Mouse (Mus musculus) frontal cortex, postnatal 36 days (tissue): ENCODE results near the gene Utp14b.

Source experiments
- DNase-seq, 2 experiments: peaks; one replicate each; pipeline ENCODE4 v3.0.0; 2022; ENCODE audit warnings: low spot score in 2 of 2

The Utp14b gene

DNA sequence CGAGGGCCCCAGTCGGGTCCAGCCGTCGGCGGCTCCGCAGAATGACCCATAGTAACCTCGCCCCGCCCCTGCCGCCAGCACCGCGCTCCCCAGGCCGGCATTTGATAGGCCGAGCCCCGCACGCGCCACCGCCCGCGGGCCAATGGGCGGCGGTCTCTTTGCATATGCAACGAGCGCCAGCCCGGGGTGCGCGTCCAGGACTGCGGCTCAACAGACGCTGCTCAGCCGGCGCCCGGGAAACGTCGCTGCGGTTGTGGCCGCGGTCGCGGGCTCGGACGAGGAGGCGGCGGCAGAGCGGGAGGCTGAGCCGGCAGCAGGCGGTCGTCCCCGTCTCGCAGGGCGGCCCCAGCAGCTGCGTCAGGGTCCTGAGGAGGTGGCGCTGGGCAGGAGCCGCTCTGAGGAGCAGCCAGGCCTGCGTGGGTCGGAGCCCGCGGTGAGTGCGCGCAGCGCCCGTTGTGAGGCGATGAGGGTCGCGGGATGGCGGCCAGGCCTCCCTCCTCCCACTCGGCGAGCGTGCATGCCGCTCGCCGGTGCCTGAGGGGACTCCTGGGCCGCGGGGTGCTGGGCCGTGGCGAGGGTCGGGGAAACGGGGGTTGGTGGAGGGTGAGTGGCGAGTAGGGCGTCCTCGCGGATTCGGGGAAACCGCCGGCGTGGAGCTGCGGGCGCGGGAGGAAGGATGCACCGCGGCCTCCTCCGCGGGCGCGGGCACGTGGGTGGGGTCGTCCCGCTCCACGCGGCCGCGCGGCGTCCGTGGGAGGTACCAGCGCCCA lies at the start of gene Utp14b, which contains the start of gene Acsl3:
Gene Utp14b (plus strand): TSS at position 368 of the 770 bp plus-strand sequence.
Gene Acsl3 (plus strand): TSS at position 155 of the 770 bp plus-strand sequence.
- DNase-seq = peak; percentile 96 to 97

DNA sequence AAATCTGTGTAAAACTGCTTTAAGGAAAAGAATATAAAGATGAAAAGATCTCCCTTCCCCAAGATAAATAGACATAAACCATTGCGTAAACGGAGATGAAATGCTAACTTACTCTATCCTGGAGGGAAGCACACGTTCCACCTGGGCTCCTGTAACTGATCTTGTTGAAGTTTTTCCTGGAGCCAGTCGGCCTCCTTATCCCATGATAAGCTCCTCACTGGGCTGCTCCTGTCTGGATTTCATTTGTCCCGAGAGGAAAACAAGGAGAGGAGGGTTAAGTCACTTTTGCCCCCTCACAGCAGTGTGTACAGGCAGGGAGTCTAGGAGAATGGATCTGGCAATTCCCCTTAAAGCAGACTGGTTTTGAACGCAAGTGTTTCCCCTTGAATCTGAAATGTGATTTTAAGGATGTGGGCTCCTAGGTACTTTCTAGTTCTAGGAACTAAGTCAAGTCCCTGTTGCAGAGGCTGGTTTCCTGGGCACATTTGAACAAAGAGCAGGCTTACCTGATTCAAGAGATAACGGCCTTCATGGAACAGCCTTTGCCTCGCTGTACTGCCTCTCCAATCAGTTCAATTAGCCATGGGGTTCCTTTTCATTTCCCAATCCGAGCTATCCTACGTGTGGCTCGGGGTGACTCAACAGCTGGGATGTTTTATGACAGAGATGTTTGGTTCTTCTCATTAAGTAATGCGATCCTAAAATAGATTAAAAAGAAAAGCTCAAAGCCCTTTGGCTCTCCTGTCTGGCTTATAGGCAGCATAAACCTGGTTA lies 48.5 kb upstream of the Utp14b start:
- DNase-seq = no peak

DNA sequence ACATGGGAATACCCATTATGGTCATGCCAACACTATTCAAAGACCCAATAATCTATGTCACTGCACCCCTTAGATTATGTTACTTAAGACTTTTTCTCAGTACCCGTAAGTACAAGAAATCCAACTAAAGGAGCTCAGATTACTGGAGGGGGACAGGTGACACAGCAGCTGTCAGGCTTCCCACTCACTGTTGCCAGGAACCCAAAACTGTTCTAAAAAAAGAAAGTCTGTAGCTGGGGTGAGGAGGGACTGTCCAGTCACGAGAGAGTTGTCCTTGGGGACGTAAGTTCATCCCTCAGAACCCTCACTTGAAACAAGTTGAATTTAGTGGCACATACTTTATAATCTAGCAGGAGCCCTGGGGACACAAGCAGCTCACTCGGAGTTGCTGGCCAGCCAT lies 46.8 kb upstream of the Utp14b start:
- no peak for DNase-seq

DNA sequence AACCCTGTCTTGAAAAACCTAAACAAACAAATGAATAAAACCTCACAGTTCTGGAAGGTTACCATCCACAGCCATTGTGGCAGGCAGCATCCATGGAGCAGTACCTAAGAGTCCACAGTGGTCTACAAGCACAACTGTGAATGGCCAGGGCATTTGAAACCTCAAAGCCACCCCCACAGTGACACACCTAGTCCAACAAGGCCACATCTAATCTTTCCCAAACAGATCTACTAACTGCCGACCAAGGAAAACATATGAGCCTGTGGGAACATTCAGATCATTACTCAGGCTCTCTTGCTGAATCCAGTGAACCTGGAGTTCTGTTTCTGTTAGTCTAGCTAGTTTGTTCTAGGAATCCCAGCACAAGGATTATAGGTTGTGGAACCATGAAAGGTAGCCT lies 44.9 kb upstream of the Utp14b start:
- no peak for DNase-seq

DNA sequence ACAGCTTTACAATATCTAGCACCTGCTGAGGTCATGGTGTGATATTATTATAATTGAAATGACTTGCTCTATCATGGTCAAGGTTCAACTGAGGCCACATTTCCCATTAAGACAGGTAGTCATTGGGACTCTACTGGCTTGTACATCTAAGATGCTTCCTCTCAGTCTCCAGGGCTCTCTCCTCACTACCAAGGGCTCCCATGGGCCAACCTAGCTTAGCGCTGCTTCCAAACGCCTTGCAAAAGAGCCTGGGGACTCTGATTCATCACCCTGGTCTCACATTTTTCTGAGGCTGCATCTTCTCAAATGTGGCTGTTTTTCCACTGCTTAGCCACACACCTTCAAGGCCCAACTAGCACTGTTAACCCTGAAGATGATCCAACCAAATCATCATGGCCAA lies 33.5 kb upstream of the Utp14b start:
- DNase-seq = no peak

DNA sequence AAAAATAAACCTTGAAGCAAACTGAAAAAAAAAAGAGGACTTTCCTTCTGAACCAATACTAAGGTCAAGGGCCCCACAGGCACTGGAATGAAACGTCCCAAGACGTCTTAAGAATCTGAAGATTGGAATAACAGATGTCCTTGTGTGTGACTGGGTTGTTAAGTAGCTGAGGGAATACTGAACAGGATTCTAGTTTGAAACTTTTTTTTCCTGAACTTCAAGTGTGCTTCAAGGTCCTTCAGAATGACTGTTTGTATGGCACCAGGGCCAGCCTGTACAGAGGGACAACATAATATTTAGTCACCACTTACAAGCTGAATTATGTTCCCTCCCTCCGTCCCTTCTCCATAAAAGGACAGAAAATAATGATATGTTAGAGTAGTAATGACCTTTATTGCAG lies 23.4 kb upstream of the Utp14b start:
- DNase-seq = no peak

DNA sequence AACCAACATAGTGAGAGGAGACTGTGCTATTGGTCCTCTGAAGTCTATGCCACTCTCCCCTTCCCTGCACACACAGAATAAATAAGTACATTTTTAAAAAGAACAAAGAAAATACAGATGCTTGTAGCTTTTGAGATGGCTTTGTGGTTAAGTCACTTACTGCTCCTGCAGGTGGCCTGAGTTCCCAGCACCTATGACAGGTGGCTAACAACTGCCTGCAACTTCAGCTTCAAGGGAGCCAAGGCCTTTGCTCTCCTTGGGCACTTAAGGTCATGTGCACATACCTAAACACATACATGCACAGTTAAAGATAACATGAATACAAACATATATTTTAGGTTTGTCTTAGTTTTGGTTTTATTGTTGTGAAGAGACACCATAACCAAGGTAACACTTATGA lies 17.0 kb upstream of the Utp14b start:
- DNase-seq = no peak

DNA sequence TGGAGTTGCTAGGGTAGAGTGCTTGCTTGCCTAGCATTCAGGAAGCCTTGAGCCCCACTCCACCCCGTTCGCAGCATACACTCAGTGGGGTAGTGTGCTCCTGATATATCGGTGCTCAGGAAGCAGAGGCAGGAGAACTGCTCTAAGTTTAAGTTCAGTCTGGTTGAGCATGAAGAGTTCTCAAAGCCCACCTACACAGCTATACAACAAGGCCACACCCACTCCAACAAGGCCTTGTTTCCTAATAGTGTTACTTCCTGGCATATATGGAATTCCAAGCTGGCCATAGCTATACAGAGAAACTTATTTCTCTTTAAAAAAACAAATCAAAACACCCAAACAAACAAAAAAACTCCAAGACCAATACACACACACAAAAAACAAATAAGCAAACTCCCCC lies 16.0 kb upstream of the Utp14b start:
- no peak for DNase-seq

DNA sequence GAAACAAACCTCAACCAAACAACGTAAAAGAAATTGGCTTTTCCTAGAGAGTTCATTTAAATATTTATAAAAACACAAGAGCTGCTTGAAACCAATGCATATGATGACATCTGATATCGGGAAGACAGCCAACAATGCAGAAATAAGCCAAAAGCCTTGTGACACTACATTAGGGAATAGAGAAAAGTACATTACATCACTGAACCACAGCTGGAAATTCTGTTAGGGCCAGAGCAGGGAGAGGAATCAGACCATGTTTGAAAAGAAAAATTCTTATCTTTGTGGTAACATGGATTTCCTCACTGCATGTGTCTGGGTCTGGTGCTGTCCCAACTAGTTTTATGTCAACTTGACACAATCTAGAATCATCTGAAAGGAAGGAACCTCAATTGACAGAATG lies 15.6 kb upstream of the Utp14b start:
- no peak for DNase-seq

DNA sequence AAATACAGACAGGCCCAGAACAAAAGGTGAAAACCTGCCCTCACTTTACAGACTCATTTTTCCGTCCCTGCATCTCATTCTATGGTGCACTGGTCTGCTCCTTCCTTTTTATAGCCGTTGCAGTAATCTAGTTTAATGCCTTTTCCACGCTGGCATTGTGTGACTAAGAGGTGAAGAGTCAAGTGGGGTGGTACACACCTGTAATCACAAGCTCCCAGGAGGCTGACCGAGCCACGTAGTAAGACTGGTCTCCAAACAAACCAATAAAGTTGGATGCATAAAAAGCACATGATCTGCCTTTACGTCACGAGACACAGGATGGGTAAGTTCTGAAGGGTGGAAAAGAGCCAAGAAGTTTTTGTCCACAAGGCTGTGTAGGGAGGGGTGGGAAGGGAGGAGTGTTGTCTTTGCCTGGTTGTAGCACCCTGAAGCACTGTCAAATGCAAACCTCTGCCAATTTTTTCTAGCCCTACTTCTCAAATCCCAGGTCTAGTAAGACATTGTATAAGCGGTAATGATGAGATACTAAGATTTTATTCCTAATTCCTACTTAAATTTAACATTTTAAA lies 10.4 kb upstream of the Utp14b start:
- no peak for DNase-seq

DNA sequence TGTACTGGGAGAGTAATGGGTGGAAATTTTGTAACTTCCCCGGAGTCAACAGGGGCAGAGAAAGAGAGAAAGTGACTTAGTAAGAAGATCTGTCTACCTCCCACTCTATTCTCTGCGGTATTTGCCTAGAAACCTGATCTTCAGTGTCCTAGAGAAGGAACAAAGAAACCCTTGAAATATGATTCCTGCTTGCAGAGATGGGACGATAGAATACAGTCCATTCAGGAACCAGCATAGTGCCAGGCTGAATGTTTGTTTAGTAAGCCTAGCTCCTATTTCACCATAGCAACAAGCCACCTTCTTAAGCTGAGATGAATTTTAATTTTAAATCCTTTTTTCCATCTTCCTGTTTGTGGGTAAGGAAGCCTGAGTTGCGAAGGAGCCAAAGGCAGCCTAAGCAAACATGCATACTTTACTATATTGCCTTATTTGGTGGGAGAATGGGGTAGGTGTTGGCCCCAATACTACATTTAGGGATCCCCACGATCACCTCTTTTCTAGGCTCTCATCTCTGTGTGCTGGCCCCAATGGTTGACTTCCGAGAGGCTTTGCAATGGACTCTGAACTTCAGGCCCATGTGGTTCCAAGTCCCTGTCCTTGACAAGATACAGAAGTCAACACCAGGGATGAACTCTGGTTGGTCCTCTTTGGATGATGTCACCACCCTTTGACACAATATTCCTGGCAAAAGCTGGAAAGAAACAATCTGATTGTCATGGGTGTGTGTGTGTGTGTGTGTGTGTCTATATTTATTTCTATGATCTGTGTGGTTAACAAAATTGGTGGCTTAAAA lies 8.4 kb upstream of the Utp14b start:
- no peak for DNase-seq

DNA sequence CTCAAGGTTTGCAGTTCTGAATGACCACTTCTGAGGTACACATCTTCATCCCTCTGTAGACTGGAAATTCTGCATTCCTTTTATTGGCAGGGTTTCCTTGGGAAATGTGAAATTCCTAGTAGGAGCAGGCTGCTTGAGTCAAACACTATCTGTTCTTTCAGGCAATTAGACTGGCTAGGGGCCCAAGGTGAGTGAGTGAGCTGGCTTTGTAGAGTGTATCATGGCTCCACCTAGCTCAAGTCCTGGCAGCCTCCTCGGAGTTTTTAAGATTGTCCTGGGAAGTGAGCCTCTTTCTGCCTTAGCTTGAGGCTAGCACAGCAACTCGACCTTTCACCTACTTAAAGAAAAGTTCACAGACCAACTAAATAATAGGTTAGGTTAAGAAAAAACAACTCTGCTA lies 1.4 kb upstream of the Utp14b start:
- DNase-seq = no peak

DNA sequence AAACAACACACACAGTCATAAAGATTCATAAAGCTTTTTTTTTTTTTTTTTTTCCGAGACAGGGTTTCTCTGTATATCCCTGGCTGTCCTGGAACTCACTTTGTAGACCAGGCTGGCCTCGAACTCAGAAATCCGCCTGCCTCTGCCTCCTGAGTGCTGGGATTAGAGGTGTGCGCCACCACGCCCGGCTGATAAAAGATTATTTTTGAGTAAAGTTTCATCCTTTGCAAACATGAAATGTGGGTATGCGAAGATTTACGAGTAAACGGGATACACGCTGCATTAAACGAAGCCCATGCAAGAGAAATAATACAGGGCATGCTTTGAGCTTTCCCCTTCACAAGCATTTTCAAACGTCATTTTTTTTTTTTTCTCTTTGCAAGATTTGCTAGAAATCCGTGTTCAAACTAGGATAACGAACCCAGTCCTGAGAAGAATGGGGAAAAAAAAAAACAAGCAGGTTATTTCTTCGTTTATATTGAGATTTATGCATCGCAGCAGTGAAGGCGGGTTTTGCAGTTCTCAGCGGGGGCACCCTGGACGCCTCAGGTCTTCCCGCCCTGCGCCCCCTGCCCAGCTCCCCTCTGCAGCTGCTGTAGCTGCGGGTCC lies 713 bp upstream of the Utp14b start:
- DNase-seq = no peak

DNA sequence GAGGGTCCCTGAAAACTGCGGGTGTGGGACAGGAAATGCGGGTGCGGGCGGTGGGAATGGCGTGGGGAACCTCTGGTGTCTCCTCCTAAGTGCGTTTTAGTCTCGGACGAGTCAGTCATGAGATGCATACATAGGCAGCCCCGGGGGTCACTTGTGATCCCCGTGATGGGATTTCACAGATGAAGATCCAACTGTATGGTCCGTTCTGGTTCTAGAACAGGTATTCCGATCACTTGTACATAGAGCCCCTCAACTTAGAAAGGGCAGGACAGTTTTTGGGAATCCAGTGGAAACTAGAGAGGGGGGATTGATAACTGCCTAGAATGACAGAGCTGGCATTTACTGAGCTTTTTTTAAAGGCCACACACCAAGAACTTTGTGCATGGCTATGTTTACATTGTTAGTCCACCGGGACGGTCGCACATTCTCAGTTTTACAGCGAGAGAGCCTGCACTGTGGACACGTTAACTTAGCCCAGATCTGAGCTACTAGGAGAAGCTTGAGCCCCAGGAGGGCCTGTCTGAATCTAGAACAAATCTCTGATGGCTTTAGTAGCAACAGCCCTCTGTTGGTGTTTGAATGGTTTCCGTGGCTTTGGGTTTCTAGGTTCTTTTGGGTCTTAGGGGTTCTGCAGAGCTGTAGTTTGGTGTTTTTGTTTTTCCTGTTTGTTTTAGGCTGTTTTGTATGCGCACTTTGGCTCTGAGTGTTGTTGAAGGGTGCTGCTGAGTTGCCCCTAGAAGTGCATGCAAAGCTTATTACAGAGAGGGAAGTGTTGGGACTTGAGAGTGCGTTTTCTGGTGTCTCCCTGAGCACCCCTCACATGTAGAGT lies 817 bp downstream of the Utp14b start:
- peak; percentile 11 to 19 for DNase-seq

DNA sequence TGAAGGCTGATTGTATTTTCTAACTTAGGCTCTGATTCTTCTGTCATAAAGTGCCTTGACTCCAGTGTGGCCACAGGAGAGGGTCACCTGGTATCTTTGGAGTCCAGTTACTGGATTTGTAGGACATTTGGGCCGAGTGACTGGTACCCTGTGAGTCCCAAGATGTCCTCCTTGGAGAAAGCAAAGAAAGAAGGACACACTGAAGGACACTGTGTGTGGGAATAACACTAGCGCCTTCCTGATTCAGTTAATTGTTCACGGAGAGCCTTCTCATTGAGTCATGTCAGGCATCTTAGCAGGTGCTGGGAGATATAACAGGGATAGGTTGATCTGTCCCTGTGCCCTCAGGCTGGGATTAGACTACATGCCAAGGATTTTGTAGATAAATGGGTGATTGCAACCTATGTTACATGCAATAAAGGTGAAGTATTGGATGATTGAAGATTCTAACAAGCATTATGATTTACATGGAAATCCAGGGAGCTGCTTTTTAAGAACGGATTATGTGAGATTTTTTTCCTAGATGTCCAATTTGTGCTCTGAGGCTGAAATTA lies 1.5 kb downstream of the Utp14b start:
- DNase-seq = peak in 1 of 2 experiments; percentile 13

DNA sequence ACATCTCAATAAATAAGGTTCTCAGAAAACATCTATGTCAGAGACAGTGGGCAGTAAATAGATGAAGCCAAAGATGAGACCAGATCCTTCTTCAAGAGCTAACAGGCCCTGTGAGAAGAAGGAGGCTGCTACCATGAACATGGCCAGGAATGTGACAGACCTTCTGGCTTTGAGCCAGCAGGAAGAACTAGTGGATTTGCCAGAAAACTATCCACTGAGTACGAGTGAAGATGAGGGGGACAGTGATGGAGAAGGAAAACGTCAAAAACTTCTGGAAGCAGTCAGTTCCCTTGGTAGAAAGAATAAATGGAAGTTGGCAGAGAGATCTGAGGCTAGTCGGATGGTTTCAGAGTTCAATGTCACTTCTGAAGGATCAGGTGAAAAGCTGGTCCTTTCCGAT lies 6.5 kb downstream of the Utp14b start:
- no peak for DNase-seq

DNA sequence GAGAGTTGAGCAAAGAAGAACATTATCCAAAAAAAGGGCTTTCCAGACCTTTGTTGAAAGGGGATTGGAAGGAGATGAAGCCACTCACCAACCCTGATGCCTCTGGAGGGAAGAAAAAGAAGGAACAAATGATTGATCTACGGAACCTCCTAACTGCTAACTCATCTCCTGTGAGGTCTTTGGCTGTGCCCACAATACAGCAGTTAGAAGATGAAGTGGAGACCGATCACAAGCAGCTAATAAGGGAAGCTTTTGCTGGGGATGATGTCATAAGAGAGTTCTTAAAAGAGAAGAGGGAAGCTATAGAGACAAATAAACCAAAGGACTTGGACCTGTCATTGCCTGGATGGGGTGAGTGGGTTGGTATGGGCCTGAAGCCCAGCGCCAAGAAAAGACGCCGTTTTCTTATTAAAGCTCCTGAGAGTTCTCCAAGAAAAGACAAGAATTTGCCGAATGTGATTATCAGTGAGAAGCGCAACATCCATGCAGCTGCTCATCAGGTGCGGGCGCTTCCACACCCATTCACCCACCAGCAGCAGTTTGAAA lies 8.2 kb downstream of the Utp14b start:
- DNase-seq = peak; percentile 16 to 61

DNA sequence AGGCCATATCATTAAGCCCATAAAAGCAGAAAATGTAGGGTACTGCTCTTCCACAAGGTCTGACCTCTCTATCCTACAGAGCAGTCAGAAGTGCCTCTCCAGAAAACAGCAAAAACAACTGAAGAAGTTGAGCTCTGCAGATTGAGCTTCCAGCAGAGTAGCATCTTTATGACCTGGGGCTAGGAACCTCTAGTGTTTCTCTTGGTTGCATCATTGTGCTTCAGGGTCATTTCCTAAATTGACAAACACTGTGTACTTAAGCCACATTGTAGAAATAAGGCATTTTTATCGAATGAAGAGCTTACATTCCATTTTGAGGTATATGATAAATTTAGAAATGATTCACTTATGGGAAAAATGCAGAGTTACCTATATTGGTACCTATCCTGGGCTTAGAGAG lies 8.7 kb downstream of the Utp14b start:
- no peak for DNase-seq

DNA sequence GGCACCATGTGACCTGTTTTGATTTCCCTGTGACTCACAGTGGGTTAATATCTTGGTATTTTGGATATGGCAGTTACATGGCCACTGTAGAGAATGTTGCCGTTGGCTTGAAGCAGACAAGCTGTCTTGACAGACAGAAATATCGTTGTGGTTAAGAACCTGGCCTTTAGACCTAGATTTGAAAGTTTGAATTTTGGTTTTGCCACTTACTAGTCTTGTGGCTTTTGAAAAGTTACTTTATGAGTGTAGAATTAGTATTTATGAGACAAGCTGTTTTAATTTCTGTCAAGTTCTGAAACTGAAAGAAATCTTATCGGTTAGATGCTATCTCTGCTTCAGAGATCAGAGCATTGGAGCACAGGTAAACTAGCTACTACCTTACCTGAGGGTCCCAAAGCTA lies 24.5 kb downstream of the Utp14b start:
- no peak for DNase-seq

DNA sequence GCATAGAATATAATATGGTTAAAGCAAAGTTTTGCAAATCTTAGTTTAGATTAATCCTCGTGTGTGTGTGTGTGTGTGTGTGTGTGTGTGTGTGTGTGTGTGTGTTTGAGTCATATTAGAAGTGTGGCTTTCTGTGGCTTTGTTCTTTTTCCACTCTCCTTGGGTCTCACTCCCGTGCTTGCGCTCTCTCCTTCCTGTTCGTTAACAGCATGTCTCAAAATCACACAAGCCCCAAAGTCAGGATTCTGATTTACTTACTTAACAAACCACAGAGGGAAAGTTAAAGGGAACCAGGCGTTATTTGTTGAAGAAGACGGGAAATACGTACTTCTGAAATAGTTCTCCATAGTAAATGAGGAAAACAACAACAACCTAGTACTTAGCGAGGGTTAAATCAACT lies 26.3 kb downstream of the Utp14b start:
- no peak for DNase-seq
